Mouse (Mus musculus) stomach, embryonic 14.5 days (tissue): ENCODE results near the gene Crip1. TPM values are rescaled to one million over a fixed set of nuclear protein-coding genes. Genes with fewer than 3 reads are reported as not detected.
A peak's percentile ranks its signal among the peaks of the same experiment; 100 is the strongest.

Experiments used
- ATAC-seq: fragments of 200-750 bp; cut with Nextera tagmentation; 2 replicates; pipeline ENCODE4 v1.8.0; 2017; ENCODE audit warnings: low read depth, moderate TSS enrichment; ENCODE audit not compliant: insufficient number of reproducible peaks, insufficient read depth, low FRiP score
- H3K27ac ChIP-seq: fragments of 300-500 bp; sonication (generic); 2 replicates; pipeline ENCODE4 v1.5.1; 2014; ENCODE audit warnings: mild to moderate bottlenecking, low read length, moderate library complexity, mixed read lengths
- H3K27me3 ChIP-seq: fragments of 300-500 bp; sonication (generic); 2 replicates; pipeline ENCODE4 v1.6.1; 2014; ENCODE audit warnings: low read length, control low read depth, mixed read lengths; ENCODE audit not compliant: control insufficient read depth, insufficient read depth
- H3K36me3 ChIP-seq: fragments of 300-500 bp; sonication (generic); 2 replicates; pipeline ENCODE4 v1.6.1; 2014; ENCODE audit warnings: mild to moderate bottlenecking, control low read depth, low read length, moderate library complexity, mixed read lengths; ENCODE audit not compliant: control insufficient read depth, insufficient read depth
- H3K4me1 ChIP-seq: fragments of 300-500 bp; sonication (generic); 2 replicates; pipeline ENCODE4 v1.6.1; 2014; ENCODE audit warnings: low read length, control low read depth, mixed read lengths; ENCODE audit not compliant: control insufficient read depth, insufficient read depth
- H3K4me2 ChIP-seq: fragments of 300-500 bp; sonication (generic); replicated peaks from 2 replicates; pipeline ENCODE4 v1.6.1; 2014; ENCODE audit warnings: low read depth, low read length, control low read depth
- H3K4me3 ChIP-seq: fragments of 300-500 bp; sonication (generic); 2 replicates; pipeline ENCODE4 v1.5.1; 2014; ENCODE audit warnings: low read depth, low read length, control low read depth
- H3K9ac ChIP-seq: fragments of 300-500 bp; sonication (generic); replicated peaks from 2 replicates; pipeline ENCODE4 v1.6.1; 2014; ENCODE audit warnings: low read depth, mild to moderate bottlenecking, control low read depth, low read length, moderate library complexity, mixed read lengths
- H3K9me3 ChIP-seq: fragments of 300-500 bp; sonication (generic); 2 replicates; pipeline ENCODE4 v1.6.1; 2016; ENCODE audit warnings: low read depth, low read length, control low read depth; ENCODE audit not compliant: control insufficient read depth
- WGBS: fragments of 180-500 bp; shearing (Covaris S2); extraction: QIAGEN DNeasy Blood & Tissue Kit; methylation state at CpG from one replicate; pipeline ENCODE4 v1.1.7; 2014; 5-methylcytosine and 5-hydroxymethylcytosine counted together
- polyA plus RNA-seq: library from polyadenylated mRNA; unstranded; fragments of >200 nt; fragmentation: Nextera tagmentation; extraction: Ambion mirVana; gene quantifications from 2 replicates; pipeline ENCODE4 v1.2.1, GENCODE M21; 2014

The Crip1 gene
- polyA plus RNA-seq, 1 experiment from 2014 or later: 261 TPM

DNA sequence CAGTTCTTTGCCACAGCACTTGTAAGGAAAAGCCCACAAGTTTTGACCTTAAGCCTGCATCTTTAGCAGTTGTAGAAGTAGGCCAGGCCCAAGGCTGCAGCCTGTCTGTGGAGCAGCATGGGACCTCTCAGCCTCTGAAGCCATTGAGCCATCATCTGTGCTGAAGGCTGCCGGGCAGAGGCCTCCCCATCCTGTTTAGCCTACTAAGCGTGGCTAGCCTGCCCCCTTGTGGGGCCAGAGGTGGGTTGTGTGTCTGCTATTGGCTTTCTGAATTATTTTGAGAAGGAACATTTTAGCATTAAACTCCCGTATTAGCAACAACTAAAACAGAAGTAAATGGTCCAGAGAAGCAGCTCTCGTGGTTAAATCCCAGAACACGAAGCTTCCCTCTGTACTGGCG lies 43.7 kb upstream of the Crip1 start:
- Histone ChIP-seq H3K36me3 (peaks cover 3% of the 10 kb centered on the region; the same call in 1 of the 2 replicates), H3K4me1 (peaks cover 26% of the 10 kb centered on the region), H3K4me3 (no peak overlapping the region), H3K27me3 (no peaks in the 10 kb centered on the region), H3K27ac (no peak overlapping the region), H3K4me2 (no peak overlapping the region), H3K9ac (no peak overlapping the region), H3K9me3 (no peaks in the 10 kb centered on the region)
- WGBS: 58% methylated on average over 6 of the region's 6 CpGs
- ATAC-seq: no peak

DNA sequence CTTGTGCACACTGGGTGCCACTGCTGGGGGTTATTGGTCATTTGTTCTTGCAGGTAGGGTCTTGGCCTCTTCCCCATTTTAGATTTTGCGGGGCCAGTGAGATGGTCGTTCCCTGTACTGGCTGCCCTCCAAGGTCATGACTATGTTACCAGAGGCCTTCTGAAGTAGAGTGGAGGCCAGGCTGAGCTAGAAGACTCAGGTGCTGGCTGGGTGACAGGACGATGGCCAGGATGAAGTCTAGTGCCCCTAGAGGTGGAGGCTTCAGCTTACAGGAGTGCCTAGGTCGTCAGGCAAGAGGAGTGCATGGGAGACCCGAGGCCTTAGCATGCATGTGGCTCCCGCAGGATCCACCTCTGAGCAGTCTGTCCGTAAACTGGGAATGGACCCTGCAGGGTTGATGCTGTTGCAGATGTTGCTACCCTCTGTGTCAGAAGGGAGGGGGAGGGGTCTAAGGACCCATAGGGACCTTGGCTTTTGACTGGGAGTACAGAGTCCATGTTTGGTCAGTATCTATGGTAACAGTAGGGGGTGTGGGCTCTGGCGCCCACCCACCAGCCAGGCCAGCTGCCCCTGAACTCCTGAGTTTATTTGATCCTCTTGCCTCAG lies 42.2 kb upstream of the Crip1 start:
- no peak overlapping the region for H3K4me2 ChIP-seq
- WGBS: 65% methylated on average over 8 of the region's 8 CpGs
- no peaks in the 10 kb centered on the region for H3K27me3 ChIP-seq
- H3K4me1 ChIP-seq: peaks cover 24% of the 10 kb centered on the region
- H3K27ac ChIP-seq: no peak overlapping the region
- no peak overlapping the region for H3K4me3 ChIP-seq
- no peak for ATAC-seq
- no peak overlapping the region for H3K9ac ChIP-seq
- peaks cover 3% of the 10 kb centered on the region; the same call in 1 of the 2 replicates for H3K36me3 ChIP-seq
- H3K9me3 ChIP-seq: no peaks in the 10 kb centered on the region

DNA sequence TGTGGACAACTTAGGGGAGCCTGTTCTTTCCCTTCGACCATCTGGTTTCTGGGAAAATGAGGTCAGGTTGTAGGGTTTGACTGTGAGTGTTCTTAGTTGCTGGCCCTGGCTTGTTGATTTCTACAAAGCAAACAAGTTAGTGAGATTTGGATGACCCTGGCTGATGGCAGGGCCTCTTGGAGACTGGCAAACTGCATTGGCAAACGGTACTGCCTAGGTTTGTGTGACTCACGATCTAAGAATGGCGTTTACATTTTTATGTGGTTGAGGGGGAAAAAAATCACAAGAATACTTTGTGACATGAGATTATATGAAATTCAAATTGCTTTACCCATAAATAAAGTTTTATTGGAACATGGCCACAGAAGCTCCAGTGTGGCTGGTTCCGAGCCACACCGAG lies 39.7 kb upstream of the Crip1 start:
- H3K4me2 ChIP-seq: no peak overlapping the region
- H3K4me1 ChIP-seq: peaks cover 7% of the 10 kb centered on the region; the same call in 1 of the 2 replicates
- WGBS: 70% methylated on average over 6 of the region's 6 CpGs
- H3K27ac ChIP-seq: no peak overlapping the region
- no peak overlapping the region for H3K9ac ChIP-seq
- peaks cover 3% of the 10 kb centered on the region; the same call in 1 of the 2 replicates for H3K36me3 ChIP-seq
- H3K9me3 ChIP-seq: no peaks in the 10 kb centered on the region
- H3K27me3 ChIP-seq: no peaks in the 10 kb centered on the region
- no peak for ATAC-seq
- H3K4me3 ChIP-seq: no peak overlapping the region

DNA sequence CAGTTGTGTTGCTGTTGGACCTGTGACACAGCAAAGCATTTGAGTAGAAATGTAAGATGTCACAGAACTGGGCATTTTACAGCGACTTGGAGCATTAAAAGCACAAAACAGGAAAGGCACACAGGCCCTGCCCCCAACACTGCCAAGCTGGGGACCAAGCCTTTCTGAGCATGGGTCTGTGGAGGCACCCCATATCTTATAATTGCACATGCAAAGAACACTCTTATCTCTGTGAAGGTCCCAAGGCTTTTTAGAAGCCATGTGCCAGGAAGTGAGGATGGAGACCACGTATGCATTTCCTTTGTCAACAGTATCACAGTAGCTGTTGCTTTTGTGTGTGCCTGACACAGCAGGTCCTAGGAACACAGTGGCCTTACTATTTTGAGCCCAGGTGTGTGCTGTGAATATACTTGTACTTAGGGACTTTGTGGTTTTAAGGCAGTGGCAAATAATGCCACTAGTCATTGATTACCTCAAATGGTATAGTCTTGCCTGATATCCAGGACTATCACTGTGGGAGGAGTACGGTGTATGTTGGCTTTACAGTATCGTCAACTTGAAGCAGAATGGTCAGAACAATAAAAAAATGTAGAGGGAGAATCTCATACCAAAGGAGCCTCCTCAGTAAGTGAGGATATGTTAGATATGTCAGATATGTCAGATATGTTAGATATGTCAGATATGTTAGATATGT lies 38.5 kb upstream of the Crip1 start:
- H3K36me3 ChIP-seq: peaks cover 10% of the 10 kb centered on the region
- H3K4me1 ChIP-seq: peaks cover 3% of the 10 kb centered on the region; the same call in 1 of the 2 replicates
- H3K9ac ChIP-seq: no peak overlapping the region
- H3K27me3 ChIP-seq: no peaks in the 10 kb centered on the region
- H3K9me3 ChIP-seq: no peaks in the 10 kb centered on the region
- peak; percentile 53; the same call in 1 of the 2 replicates for ATAC-seq
- H3K27ac ChIP-seq: no peak overlapping the region
- no peak overlapping the region for H3K4me3 ChIP-seq
- H3K4me2 ChIP-seq: no peak overlapping the region
- whole genome bisulfite sequencing: 74% methylated on average over 4 of the region's 4 CpGs

DNA sequence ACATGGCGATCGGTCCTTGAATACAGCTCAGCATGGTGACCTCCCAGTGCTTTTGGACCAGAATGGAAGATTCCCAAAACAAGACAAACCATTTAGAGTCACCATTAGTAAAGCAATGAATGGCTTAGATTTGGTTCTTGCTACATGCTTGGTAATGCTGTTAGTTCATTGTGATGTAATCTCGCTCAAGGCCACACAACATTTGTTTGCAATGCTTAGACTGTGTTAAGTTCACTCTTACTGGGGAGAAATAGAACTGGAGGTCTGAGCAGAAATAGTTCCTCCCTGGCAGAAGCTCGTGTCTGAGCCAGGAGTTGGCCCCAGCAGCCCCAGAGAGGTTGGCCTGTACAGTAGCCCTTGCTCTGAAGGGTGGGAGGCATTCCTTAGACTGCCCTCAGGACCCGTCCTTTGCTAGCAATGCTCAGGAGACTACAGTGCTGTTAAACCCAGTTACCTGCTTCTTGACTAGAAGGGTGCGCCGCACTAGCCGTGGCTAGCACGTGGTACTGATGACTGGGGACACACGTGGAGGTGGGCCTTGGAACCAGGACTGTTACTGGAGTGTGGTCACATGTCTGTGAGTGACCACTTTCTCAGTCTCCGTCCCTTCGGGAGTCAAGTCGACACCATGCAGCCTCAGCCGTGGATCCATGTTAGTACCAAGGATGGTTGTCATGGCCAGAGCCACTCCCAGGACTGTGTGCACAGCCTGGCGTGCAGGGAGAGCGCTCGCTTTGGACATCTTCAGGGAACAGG lies 37.4 kb upstream of the Crip1 start:
- Histone ChIP-seq H3K9ac (no peak overlapping the region), H3K27ac (no peak overlapping the region), H3K4me2 (no peak overlapping the region), H3K36me3 (peaks cover 17% of the 10 kb centered on the region), H3K27me3 (no peaks in the 10 kb centered on the region), H3K4me1 (0 out of 2 replicates have a peak, but pooled peaks cover under 1% of the 10 kb centered on the region), H3K4me3 (no peak overlapping the region), H3K9me3 (no peaks in the 10 kb centered on the region)
- 87% methylated on average over 17 of the region's 17 CpGs for WGBS
- ATAC-seq: no peak

DNA sequence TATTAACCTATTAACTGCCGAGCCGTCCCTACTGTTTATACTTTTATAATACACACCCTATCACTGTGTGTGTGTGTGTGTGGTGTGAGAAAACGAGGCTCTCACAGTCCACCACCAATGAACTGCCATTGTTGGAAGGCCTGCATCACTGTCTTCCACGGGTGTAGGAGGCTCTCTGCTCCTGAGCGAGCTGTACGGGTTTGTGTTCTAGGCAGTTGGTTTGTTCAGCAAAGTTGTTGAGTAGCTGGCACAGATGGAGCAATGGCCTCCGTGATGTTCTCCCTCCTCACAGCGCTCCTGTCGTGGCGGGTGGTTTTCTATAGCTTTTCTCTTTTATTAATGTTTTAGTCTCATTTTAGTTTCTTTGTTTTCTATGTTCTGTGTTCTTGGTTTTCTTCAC lies 36.3 kb upstream of the Crip1 start:
- 83% methylated on average over 10 of the region's 10 CpGs for WGBS
- no peak overlapping the region for H3K4me3 ChIP-seq
- H3K36me3 ChIP-seq: peaks cover 27% of the 10 kb centered on the region
- H3K27ac ChIP-seq: no peak overlapping the region
- H3K9me3 ChIP-seq: no peaks in the 10 kb centered on the region
- no peak overlapping the region for H3K4me2 ChIP-seq
- ATAC-seq: no peak
- no peak overlapping the region for H3K9ac ChIP-seq
- H3K4me1 ChIP-seq: no peaks in the 10 kb centered on the region
- H3K27me3 ChIP-seq: no peaks in the 10 kb centered on the region

DNA sequence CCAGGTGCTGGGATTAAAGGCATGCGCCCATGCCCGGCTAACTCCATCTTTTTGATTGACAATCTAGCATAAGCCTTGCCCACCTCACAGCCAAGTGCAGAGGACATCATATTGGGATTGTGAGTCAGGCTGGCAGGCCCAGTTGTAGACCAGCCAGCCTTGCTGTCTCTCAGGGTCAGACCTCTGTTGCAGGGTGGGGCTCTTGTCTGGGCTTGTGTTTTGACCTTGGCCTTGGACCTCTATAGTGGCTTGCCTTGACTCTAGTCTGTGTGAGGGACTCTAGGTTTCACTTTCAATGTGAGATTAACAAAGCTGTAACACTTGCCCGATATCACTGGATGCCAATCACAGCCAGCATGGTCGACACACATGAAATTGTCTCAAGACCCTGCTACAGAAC lies 32.0 kb upstream of the Crip1 start:
- 91% methylated on average over 4 of the region's 4 CpGs for WGBS
- H3K36me3 ChIP-seq: peaks cover 56% of the 10 kb centered on the region

DNA sequence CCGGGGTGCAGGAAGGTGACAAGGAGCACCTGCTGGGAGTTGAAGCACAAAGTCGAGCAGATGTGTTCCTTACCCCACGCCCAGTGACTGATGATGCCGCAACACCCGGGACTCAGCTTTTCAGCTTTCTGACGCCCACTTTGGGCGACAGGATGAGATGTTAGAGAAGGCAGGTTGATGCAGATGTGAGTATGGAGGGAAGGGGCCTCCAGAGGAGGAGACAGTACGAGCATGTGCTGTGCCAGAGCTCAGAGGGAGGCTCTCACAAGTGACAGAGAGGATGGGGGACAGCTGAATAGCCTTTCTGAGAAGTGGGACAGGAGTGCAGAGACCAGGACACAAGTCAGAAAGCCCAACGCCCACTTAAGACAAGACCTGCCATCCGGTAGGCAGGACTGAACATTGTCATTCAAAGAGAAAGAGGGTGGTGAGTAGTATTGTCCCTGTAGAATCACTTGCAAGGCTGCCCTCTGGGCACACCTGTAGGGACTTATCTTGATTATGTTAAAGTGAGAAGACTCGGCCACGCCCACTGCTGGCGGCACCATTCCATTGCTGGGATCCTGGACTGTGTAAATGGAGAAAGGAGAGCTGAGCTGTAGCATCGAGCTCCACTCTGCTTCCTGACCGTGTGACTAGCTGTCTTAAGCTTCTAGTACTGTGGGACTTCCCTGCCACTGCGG lies 31.1 kb upstream of the Crip1 start:
- Histone ChIP-seq H3K4me1 (no peaks in the 10 kb centered on the region), H3K9ac (no peak overlapping the region), H3K36me3 (peaks cover 57% of the 10 kb centered on the region), H3K27ac (no peak overlapping the region), H3K4me2 (no peak overlapping the region), H3K27me3 (no peaks in the 10 kb centered on the region), H3K9me3 (no peaks in the 10 kb centered on the region), H3K4me3 (no peak overlapping the region)
- 74% methylated on average over 16 of the region's 16 CpGs for WGBS
- ATAC-seq: no peak

More for the DNA sequence above, 32.0 kb upstream of the Crip1 start:
- Histone ChIP-seq H3K9ac (no peak overlapping the region), H3K27me3 (no peaks in the 10 kb centered on the region), H3K4me3 (no peak overlapping the region), H3K4me1 (no peaks in the 10 kb centered on the region), H3K27ac (no peak overlapping the region), H3K4me2 (no peak overlapping the region), H3K9me3 (no peaks in the 10 kb centered on the region)
- no peak for ATAC-seq
